Mouse (Mus musculus): ENCODE measurements around the gene Pck2. TPM values are rescaled to one million over a fixed set of nuclear protein-coding genes. Genes with fewer than 3 reads are reported as not detected.

Gene Pck2
- total RNA-seq, 4 experiments from 2014 or later = 2.0 to 3.7 (median 2.5) TPM

GRCm38 (mm10) chr14:55598521-55599390 is 58.7 kb downstream of the Pck2 start:
- DNase-seq (ENCODE audit: low spot score in 2 of 2) = no peak

Other genes with a start within 250 kb of the Pck2 start
- gene Dhrs4, start 61.5 kb upstream of the Pck2 start, total RNA-seq (2022) = 10 to 100 TPM; 22.2 to 45.2 (median 34.7) TPM
- under 1 TPM; 0.38 to 0.40 (median 0.39) TPM for gene Carmil3, start 49.6 kb upstream of the Pck2 start, total RNA-seq (2022)
- gene Cpne6, start 29.8 kb upstream of the Pck2 start, total RNA-seq (2022) = not detected
- gene Nrl, start 15.3 kb upstream of the Pck2 start, total RNA-seq (2022) = not detected
- gene Dcaf11, start 19.7 kb downstream of the Pck2 start, total RNA-seq (2022) = 100 to 1,000 TPM; 135 to 147 (median 143) TPM
- gene A730061H03Rik, start 20.1 kb downstream of the Pck2 start, total RNA-seq (2022) = not detected
- 100 to 1,000 TPM; 275 to 317 (median 288) TPM for gene Fitm1, start 35.4 kb downstream of the Pck2 start, total RNA-seq (2022)
- gene Psme1, start 37.9 kb downstream of the Pck2 start, total RNA-seq (2022) = 10 to 100 TPM; 63.4 to 78.7 (median 78.0) TPM
- 10 to 100 TPM; 30.6 to 41.6 (median 37.6) TPM for gene Emc9, start 45.0 kb downstream of the Pck2 start, total RNA-seq (2022)
- 10 to 100 TPM; 50.9 to 72.8 (median 62.7) TPM for gene Psme2, start 50.8 kb downstream of the Pck2 start, total RNA-seq (2022)
- 10 to 100 TPM; 14.8 to 18.7 (median 16.6) TPM for gene Rnf31, start 51.4 kb downstream of the Pck2 start, total RNA-seq (2022)
- gene Irf9, start 63.3 kb downstream of the Pck2 start, total RNA-seq (2022) = 1 to 10 TPM; 2.4 to 3.0 (median 2.5) TPM
- not detected for gene Rec8, start 77.8 kb downstream of the Pck2 start, total RNA-seq (2022)
- 10 to 100 TPM; 80.2 to 99.8 (median 88.9) TPM for gene Ipo4, start 95.7 kb downstream of the Pck2 start, total RNA-seq (2022)
- 1 to 10 TPM in 3 of 4 experiments, under 1 TPM in 1; 0.67 to 1.6 (median 1.5) TPM for gene Gm49378, start 97.6 kb downstream of the Pck2 start, total RNA-seq (2022)
- gene Tm9sf1, start 103.5 kb downstream of the Pck2 start, total RNA-seq (2022) = 10 to 100 TPM; 15.6 to 18.3 (median 17.1) TPM
- under 1 TPM in 2 of 4 experiments, not detected in 2; 0.22 to 0.29 TPM for gene Tssk4, start 109.9 kb downstream of the Pck2 start, total RNA-seq (2022)
- gene Mdp1, start 120.2 kb downstream of the Pck2 start, total RNA-seq (2022) = 10 to 100 TPM; 18.0 to 23.1 (median 20.7) TPM
- 1 to 10 TPM; 1.6 to 2.4 (median 1.8) TPM for gene Gmpr2, start 131.7 kb downstream of the Pck2 start, total RNA-seq (2022)
- 100 to 1,000 TPM; 192 to 208 (median 201) TPM for gene Nedd8, start 131.9 kb downstream of the Pck2 start, total RNA-seq (2022)
- 10 to 100 TPM; 13.0 to 17.4 (median 14.6) TPM for gene Tinf2, start 141.6 kb downstream of the Pck2 start, total RNA-seq (2022)
- gene Tgm1, start 173.7 kb downstream of the Pck2 start, total RNA-seq (2022) = under 1 TPM in 3 of 4 experiments, not detected in 1; 0.09 to 0.12 (median 0.11) TPM
- 10 to 100 TPM in 2 of 4 experiments, 1 to 10 TPM in 2; 9.4 to 13.2 (median 11.0) TPM for gene Rabggta, start 182.0 kb downstream of the Pck2 start, total RNA-seq (2022)
- gene Dhrs1, start 205.4 kb downstream of the Pck2 start, total RNA-seq (2022) = 10 to 100 TPM; 26.4 to 37.6 (median 31.6) TPM
- gene Nop9, start 205.4 kb downstream of the Pck2 start, total RNA-seq (2022) = 10 to 100 TPM in 2 of 4 experiments, 1 to 10 TPM in 2; 9.4 to 14.8 (median 10.1) TPM
- gene Cideb, start 218.2 kb downstream of the Pck2 start, total RNA-seq (2022) = not detected
- gene Ltb4r2, start 221.2 kb downstream of the Pck2 start, total RNA-seq (2022) = not detected
- gene Ltb4r1, start 225.7 kb downstream of the Pck2 start, total RNA-seq (2022) = under 1 TPM in 1 of 4 experiments, not detected in 3; 0.27 TPM
- 1 to 10 TPM; 3.4 to 7.1 (median 3.6) TPM for gene Adcy4, start 243.8 kb downstream of the Pck2 start, total RNA-seq (2022)
- gene Ripk3, start 248.6 kb downstream of the Pck2 start, total RNA-seq (2022) = 1 to 10 TPM in 3 of 4 experiments, not detected in 1; 1.0 to 1.3 (median 1.3) TPM

Data from gastrocnemius, adult 8-10 months (tissue).